Mouse (Mus musculus): Measurements from ENCODE around the gene Tfap4. TPM values are rescaled to one million over a fixed set of nuclear protein-coding genes. Genes with fewer than 3 reads are reported as not detected.

The Tfap4 gene
- 19.3 and 21.2 TPM in 2 replicates for polyA plus RNA-seq (2011; ENCODE audit: insufficient read depth, insufficient read length, low read depth, missing spikeins)

DNA sequence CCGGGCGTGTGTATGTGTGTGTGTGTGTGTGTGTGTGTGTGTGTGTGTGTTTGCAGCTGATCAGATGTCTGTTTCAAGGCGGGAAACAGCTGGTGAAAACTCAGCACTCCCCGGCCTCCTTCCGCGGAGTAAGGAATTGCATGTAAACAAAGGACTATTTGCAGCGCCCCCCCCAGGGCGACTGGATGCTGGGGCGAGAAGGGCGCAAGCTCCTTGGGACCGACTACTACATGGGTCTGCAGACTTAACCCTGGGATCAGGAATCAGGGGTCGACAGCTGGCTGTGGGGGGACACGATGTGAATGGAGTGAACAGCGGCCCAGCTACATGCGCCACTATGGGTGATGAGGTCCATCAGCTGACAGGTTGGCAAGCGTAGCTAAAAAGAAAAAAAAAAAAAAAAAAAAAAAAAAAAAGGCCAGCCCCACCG, at the start of gene Tfap4:
Gene Tfap4 (minus strand): TSS at position 140 of the 430 bp plus-strand sequence.
- peaks cover 2% of the 10 kb centered on the region for H3K4me1 ChIP-seq (ENCODE audit: control insufficient read depth, insufficient read depth, low read length)

DNA sequence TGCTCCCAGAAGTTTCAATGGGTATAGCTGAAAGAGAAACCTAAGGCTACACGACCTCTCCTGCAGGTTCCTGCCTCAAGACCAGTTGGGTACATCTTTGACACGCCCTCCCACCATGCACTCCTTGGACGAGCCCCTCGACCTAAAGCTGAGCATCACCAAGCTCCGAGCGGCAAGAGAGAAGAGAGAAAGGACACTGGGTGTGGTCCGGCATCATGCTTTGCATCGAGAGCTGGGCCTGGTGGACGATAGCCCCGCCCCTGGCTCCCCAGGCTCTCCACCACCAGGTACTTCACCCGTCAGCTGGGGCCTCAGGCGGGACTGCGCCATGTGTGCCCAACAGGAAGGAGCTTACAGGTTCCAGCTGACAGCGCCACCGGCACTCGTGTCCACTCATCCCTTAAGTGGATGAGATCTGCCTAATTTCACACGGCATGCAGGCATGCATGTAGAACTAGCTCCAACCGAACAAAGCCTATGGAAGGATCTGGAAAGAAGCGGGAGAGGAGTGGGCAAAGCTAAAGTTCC, 48.9 kb upstream of the Tfap4 start:
- peaks cover 15% of the 10 kb centered on the region for H3K36me3 ChIP-seq (ENCODE audit: control insufficient read depth, insufficient read depth, low read length, poor library complexity, severe bottlenecking)
- no peak overlapping the region for H3K4me3 ChIP-seq (ENCODE audit: low read depth, low read length)
- peak overlapping the region; percentile 74; the same call in 1 of the 2 replicates for H3K27ac ChIP-seq (ENCODE audit: insufficient read depth, low read length)
- H3K9me3 ChIP-seq (replicated peaks; ENCODE audit: control insufficient read depth, insufficient read depth, low read length, poor library complexity, severe bottlenecking): no peaks in the 10 kb centered on the region
- H3K4me1 ChIP-seq (ENCODE audit: control insufficient read depth, insufficient read depth, low read length): peaks cover 17% of the 10 kb centered on the region
- TF ChIP-seq POLR2A (IDR thresholded peaks at IDR 0.05; ENCODE audit: insufficient read depth, low read length): no peak
- no peak for TF ChIP-seq CTCF (IDR thresholded peaks at IDR 0.05; ENCODE audit: low read depth, low read length)
- no peak for TF ChIP-seq EP300 (IDR thresholded peaks at IDR 0.05; ENCODE audit: insufficient read depth, low read depth, low read length)
- H3K27me3 ChIP-seq (ENCODE audit: control insufficient read depth, insufficient read depth, low read length, poor library complexity, severe bottlenecking): no peaks in the 10 kb centered on the region
- H3K9ac ChIP-seq (ENCODE audit: low read depth, poor library complexity, severe bottlenecking): no peak overlapping the region

More for the DNA sequence above, at the start of gene Tfap4:
- H3K36me3 ChIP-seq (ENCODE audit: control insufficient read depth, insufficient read depth, low read length, poor library complexity, severe bottlenecking): no peaks in the 10 kb centered on the region
- H3K9ac ChIP-seq (ENCODE audit: low read depth, poor library complexity, severe bottlenecking): peak within 1 kb of the TSS; percentile 96
- peak within 1 kb of the TSS; percentile 63 for H3K27ac ChIP-seq (ENCODE audit: insufficient read depth, low read length)
- H3K4me3 ChIP-seq (ENCODE audit: low read depth, low read length): peak within 1 kb of the TSS; percentile 96
- peak; percentile 77 for TF ChIP-seq EP300 (IDR thresholded peaks at IDR 0.05; ENCODE audit: insufficient read depth, low read depth, low read length)
- TF ChIP-seq CTCF (IDR thresholded peaks at IDR 0.05; ENCODE audit: low read depth, low read length): peak; percentile 42
- TF ChIP-seq POLR2A (IDR thresholded peaks at IDR 0.05; ENCODE audit: insufficient read depth, low read length): no peak
- H3K27me3 ChIP-seq (ENCODE audit: control insufficient read depth, insufficient read depth, low read length, poor library complexity, severe bottlenecking): no peaks in the 10 kb centered on the region
- H3K9me3 ChIP-seq (replicated peaks; ENCODE audit: control insufficient read depth, insufficient read depth, low read length, poor library complexity, severe bottlenecking): no peaks in the 10 kb centered on the region

DNA sequence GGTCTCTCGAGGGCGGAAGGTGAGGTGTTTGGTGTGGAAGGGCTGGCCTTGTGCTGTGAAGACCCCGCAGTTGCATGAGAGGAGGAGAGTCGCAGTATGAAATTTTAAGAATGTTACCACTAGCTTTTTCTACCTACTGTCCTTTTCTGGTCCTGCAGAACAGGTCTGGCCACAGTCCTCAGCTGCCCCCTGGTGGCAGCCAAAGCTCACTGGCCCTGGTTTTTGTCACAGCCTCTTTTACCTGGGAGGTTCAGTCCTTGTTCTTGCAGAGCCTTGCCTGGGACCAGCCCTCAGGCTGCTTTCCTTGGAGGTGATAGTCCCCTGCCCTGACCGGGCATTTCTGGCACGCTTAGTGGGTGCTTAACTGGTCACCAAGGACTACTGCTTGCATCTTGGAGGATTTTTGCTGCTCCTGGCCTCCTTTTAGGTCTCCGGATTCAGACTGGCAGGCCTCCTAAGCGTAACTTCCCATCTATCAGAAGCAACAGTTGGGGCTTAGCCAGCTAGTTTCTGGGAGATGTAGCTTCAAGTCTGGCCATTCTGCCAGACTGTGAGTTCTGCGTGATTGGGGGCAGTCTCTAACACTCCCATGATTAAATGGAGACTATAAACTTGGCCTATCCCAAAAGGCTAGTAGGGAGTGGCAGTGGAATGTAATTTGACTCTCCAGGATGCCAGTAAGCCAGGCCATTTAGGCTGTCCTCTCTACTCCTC, 48.3 kb upstream of the Tfap4 start:
- peaks cover 22% of the 10 kb centered on the region for H3K4me1 ChIP-seq (ENCODE audit: control insufficient read depth, insufficient read depth, low read length)
- no peak overlapping the region for H3K4me3 ChIP-seq (ENCODE audit: low read depth, low read length)
- H3K36me3 ChIP-seq (ENCODE audit: control insufficient read depth, insufficient read depth, low read length, poor library complexity, severe bottlenecking): peaks cover 9% of the 10 kb centered on the region
- H3K9me3 ChIP-seq (replicated peaks; ENCODE audit: control insufficient read depth, insufficient read depth, low read length, poor library complexity, severe bottlenecking): no peaks in the 10 kb centered on the region
- no peak overlapping the region for H3K9ac ChIP-seq (ENCODE audit: low read depth, poor library complexity, severe bottlenecking)
- peak; percentile 92 for TF ChIP-seq CTCF (IDR thresholded peaks at IDR 0.05; ENCODE audit: low read depth, low read length)
- TF ChIP-seq POLR2A (IDR thresholded peaks at IDR 0.05; ENCODE audit: insufficient read depth, low read length): no peak
- TF ChIP-seq EP300 (IDR thresholded peaks at IDR 0.05; ENCODE audit: insufficient read depth, low read depth, low read length): no peak
- no peaks in the 10 kb centered on the region for H3K27me3 ChIP-seq (ENCODE audit: control insufficient read depth, insufficient read depth, low read length, poor library complexity, severe bottlenecking)
- H3K27ac ChIP-seq (ENCODE audit: insufficient read depth, low read length): peak overlapping the region; percentile 74

DNA sequence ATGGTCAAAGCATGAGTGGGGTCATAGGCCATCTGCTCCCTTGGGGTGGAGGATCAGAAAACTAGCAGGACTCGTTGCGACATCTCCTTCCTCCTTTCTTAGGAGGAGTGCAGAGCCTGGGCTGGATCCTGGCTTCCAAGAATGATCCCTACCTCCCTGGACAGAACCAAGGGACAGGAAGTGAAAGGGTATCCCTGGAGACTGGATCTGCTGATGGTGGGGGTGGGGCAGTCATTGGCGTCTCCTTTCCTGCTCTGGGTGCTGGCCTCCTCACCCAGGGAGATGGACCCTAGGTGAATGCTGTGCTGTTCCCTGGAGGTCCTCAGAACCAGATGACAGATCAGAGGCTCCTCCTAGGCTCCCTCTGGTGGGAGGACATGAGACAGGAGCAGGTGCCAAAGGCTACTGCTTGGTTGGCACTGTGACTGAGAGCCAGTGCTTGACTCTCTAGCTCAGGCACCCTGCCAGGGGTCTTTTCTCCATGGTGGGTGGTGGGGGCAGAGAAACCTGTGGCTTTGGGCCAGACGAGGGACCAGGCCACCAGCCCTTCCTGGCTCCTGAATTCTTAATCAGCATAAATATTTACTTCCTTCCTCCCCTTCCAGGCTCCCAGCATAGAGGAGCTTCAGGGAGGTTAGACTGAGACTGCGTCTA, 46.9 kb upstream of the Tfap4 start:
- Histone ChIP-seq H3K9me3 (replicated peaks; ENCODE audit: control insufficient read depth, insufficient read depth, low read length, poor library complexity, severe bottlenecking) (no peaks in the 10 kb centered on the region), H3K9ac (ENCODE audit: low read depth, poor library complexity, severe bottlenecking) (no peak overlapping the region), H3K4me1 (ENCODE audit: control insufficient read depth, insufficient read depth, low read length) (peaks cover 31% of the 10 kb centered on the region), H3K27ac (ENCODE audit: insufficient read depth, low read length) (no peak overlapping the region), H3K36me3 (ENCODE audit: control insufficient read depth, insufficient read depth, low read length, poor library complexity, severe bottlenecking) (peaks cover 1% of the 10 kb centered on the region), H3K4me3 (ENCODE audit: low read depth, low read length) (no peak overlapping the region), H3K27me3 (ENCODE audit: control insufficient read depth, insufficient read depth, low read length, poor library complexity, severe bottlenecking) (no peaks in the 10 kb centered on the region)
- TF ChIP-seq POLR2A (IDR thresholded peaks at IDR 0.05; ENCODE audit: insufficient read depth, low read length): no peak
- TF ChIP-seq CTCF (IDR thresholded peaks at IDR 0.05; ENCODE audit: low read depth, low read length): peak; percentile 45

DNA sequence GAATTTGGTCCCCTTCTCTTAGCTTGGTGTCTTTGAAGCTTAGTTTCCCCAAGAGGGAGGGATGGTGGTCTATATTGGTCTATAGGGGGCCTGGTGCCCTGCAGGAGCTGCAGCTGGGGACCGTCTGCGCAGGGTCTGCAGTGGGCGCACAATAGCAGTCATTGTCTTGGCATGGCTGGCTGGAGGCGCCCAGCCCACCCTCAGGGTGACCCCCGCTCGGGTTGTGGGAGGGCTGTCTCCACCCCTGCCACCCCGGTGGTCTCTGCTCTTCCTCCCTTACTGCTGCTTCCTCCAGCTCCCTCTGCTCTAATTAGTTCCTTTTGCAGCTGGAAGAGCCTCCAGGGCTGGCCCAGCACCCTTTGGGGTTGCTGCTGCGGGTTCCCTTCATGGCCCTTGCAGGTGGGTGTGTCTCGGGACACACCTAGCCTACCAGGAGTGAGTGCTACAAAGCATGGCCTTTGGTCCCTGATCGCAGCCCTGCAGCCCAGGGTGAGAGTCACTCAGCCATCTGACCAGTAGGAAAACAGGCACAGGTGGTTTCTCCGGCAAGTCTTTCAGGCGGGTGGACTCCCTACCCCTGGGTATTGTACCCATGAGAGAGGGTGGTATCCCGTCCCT, 46.0 kb upstream of the Tfap4 start:
- no peak overlapping the region for H3K4me3 ChIP-seq (ENCODE audit: low read depth, low read length)
- peaks cover 36% of the 10 kb centered on the region for H3K4me1 ChIP-seq (ENCODE audit: control insufficient read depth, insufficient read depth, low read length)

More for the DNA sequence above, 46.0 kb upstream of the Tfap4 start:
- TF ChIP-seq POLR2A (IDR thresholded peaks at IDR 0.05; ENCODE audit: insufficient read depth, low read length) (no peak), EP300 (IDR thresholded peaks at IDR 0.05; ENCODE audit: insufficient read depth, low read depth, low read length) (no peak), CTCF (IDR thresholded peaks at IDR 0.05; ENCODE audit: low read depth, low read length) (no peak)
- Histone ChIP-seq H3K9me3 (replicated peaks; ENCODE audit: control insufficient read depth, insufficient read depth, low read length, poor library complexity, severe bottlenecking) (no peaks in the 10 kb centered on the region), H3K27me3 (ENCODE audit: control insufficient read depth, insufficient read depth, low read length, poor library complexity, severe bottlenecking) (no peaks in the 10 kb centered on the region), H3K27ac (ENCODE audit: insufficient read depth, low read length) (peak overlapping the region; percentile 21), H3K9ac (ENCODE audit: low read depth, poor library complexity, severe bottlenecking) (no peak overlapping the region), H3K36me3 (ENCODE audit: control insufficient read depth, insufficient read depth, low read length, poor library complexity, severe bottlenecking) (no peaks in the 10 kb centered on the region)
